Mouse (Mus musculus) bone marrow, adult 2 months (tissue): Measurements from ENCODE around the gene Cbl.

Experiments
- CTCF ChIP-seq: fragments of 200-500 bp; IDR thresholded peaks from 2 replicates; pipeline ENCODE4 v1.5.1; 2011; ENCODE audit warnings: low read length, control low read depth; ENCODE audit not compliant: control insufficient read depth, insufficient read depth
- POLR2A ChIP-seq: fragments of 200-500 bp; IDR thresholded peaks from 2 replicates; pipeline ENCODE4 v1.6.1; 2011; ENCODE audit warnings: low read depth, mild to moderate bottlenecking, control low read depth, low read length, borderline replicate concordance; ENCODE audit not compliant: control insufficient read depth

- TF ChIP-seq CTCF (no peak), POLR2A (no peak)
Measured at GRCm38 (mm10) chr9:44104881-44105280, 129.0 kb downstream of the Cbl start.
